Mouse (Mus musculus) brown adipose tissue, adult 24 weeks (tissue): ENCODE data around the gene Crybg2. TPM values are rescaled to one million over a fixed set of nuclear protein-coding genes. Genes with fewer than 3 reads are reported as not detected.

Experiments used
- H3K27ac ChIP-seq: fragments of 200-500 bp; replicated peaks from 2 replicates; pipeline ENCODE4 v1.5.1; 2012; ENCODE audit warnings: low read depth, mild to moderate bottlenecking, low read length
- H3K4me1 ChIP-seq: fragments of 200-500 bp; 2 replicates; pipeline ENCODE4 v1.6.1; 2012; ENCODE audit warnings: low read length, mixed read lengths; ENCODE audit not compliant: control insufficient read depth, insufficient read depth, insufficient read length
- H3K4me3 ChIP-seq: fragments of 200-500 bp; 2 replicates; pipeline ENCODE4 v1.5.1; 2012; ENCODE audit warnings: low read depth, mild to moderate bottlenecking, low read length, moderate library complexity; ENCODE audit not compliant: insufficient read depth
- polyA plus RNA-seq: library from polyadenylated mRNA; stranded (reverse); fragments of >200 nt; gene quantifications from 2 replicates; pipeline ENCODE4 v1.2.4, GENCODE M21; 2012; ENCODE audit not compliant: missing spikeins, insufficient read depth, insufficient read length

Gene Crybg2
- polyA plus RNA-seq, 1 experiment, result not detected

GRCm38 (mm10) chr4:134097015-134097608, 36.5 kb downstream of the Crybg2 start:
- no peaks in the 10 kb centered on the region for H3K4me1 ChIP-seq
- peak overlapping the region; percentile 76 for H3K27ac ChIP-seq
- H3K4me3 ChIP-seq, result no peak overlapping the region

- Histone ChIP-seq H3K4me1 (no peaks in the 10 kb centered on the region), H3K27ac (peak overlapping the region; percentile 79), H3K4me3 (no peak overlapping the region)
Observed at GRCm38 (mm10) chr4:134098628-134099027, 38.0 kb downstream of the Crybg2 start.

- Histone ChIP-seq H3K4me3 (no peak overlapping the region), H3K27ac (no peak overlapping the region), H3K4me1 (no peaks in the 10 kb centered on the region)
Observed at GRCm38 (mm10) chr4:134100245-134100644, 39.6 kb downstream of the Crybg2 start.

GRCm38 (mm10) chr4:134101979-134102741, 41.5 kb downstream of the Crybg2 start, which contains the start of gene Ubxn11:
Gene Ubxn11, plus strand, starts transcription at chr4:134102570.
- H3K27ac ChIP-seq, result no peak within 1 kb of the TSS
- peak within 1 kb of the TSS; percentile 90 for H3K4me3 ChIP-seq
- H3K4me1 ChIP-seq, result no peaks in the 10 kb centered on the region

- H3K4me3 ChIP-seq, result peak overlapping the region; percentile 90
- no peak overlapping the region for H3K27ac ChIP-seq
- H3K4me1 ChIP-seq, result no peaks in the 10 kb centered on the region
Observed at GRCm38 (mm10) chr4:134102742-134103119, 42.1 kb downstream of the Crybg2 start.

- Histone ChIP-seq H3K4me1 (no peaks in the 10 kb centered on the region), H3K27ac (no peak overlapping the region), H3K4me3 (no peak overlapping the region)
Observed at GRCm38 (mm10) chr4:134106105-134106504, 45.5 kb downstream of the Crybg2 start.

- Histone ChIP-seq H3K4me3 (no peak overlapping the region), H3K27ac (no peak overlapping the region), H3K4me1 (no peaks in the 10 kb centered on the region)
Observed at GRCm38 (mm10) chr4:134107730-134108129, 47.1 kb downstream of the Crybg2 start.

GRCm38 (mm10) chr4:134108196-134108595, 47.6 kb downstream of the Crybg2 start:
- H3K4me3 ChIP-seq, result no peak overlapping the region
- no peaks in the 10 kb centered on the region for H3K4me1 ChIP-seq
- no peak overlapping the region for H3K27ac ChIP-seq

- no peak overlapping the region for H3K4me3 ChIP-seq
- no peak overlapping the region for H3K27ac ChIP-seq
- H3K4me1 ChIP-seq, result no peaks in the 10 kb centered on the region
Observed at GRCm38 (mm10) chr4:134110653-134111052, 50.0 kb downstream of the Crybg2 start.

GRCm38 (mm10) chr4:134112403-134112802, 51.8 kb downstream of the Crybg2 start:
- Histone ChIP-seq H3K4me1 (no peaks in the 10 kb centered on the region), H3K4me3 (no peak overlapping the region), H3K27ac (no peak overlapping the region)

- H3K4me1 ChIP-seq, result no peaks in the 10 kb centered on the region
- H3K4me3 ChIP-seq, result no peak overlapping the region
- H3K27ac ChIP-seq, result no peak overlapping the region
Observed at GRCm38 (mm10) chr4:134113356-134113994, 52.9 kb downstream of the Crybg2 start.

GRCm38 (mm10) chr4:134114038-134114437, 53.4 kb downstream of the Crybg2 start:
- Histone ChIP-seq H3K4me3 (no peak overlapping the region), H3K4me1 (no peaks in the 10 kb centered on the region), H3K27ac (no peak overlapping the region)

- no peak overlapping the region for H3K27ac ChIP-seq
Observed at GRCm38 (mm10) chr4:134115215-134116144, 54.9 kb downstream of the Crybg2 start.

GRCm38 (mm10) chr4:134116501-134116900, 55.9 kb downstream of the Crybg2 start:
- H3K4me3 ChIP-seq, result no peak overlapping the region
- no peak overlapping the region; the same call in 1 of the 2 replicates for H3K27ac ChIP-seq
- H3K4me1 ChIP-seq, result no peaks in the 10 kb centered on the region

More at GRCm38 (mm10) chr4:134115215-134116144, 54.9 kb downstream of the Crybg2 start:
- Histone ChIP-seq H3K4me1 (no peaks in the 10 kb centered on the region), H3K4me3 (no peak overlapping the region)

- no peak overlapping the region; the same call in 1 of the 2 replicates for H3K27ac ChIP-seq
- no peak overlapping the region for H3K4me3 ChIP-seq
- H3K4me1 ChIP-seq, result no peaks in the 10 kb centered on the region
Observed at GRCm38 (mm10) chr4:134117012-134117411, 56.4 kb downstream of the Crybg2 start.
